Mouse (Mus musculus): Measurements from ENCODE around the gene Usp24. TPM values are rescaled to one million over a fixed set of nuclear protein-coding genes. Genes with fewer than 3 reads are reported as not detected.

Usp24 gene
- total and polyA plus RNA-seq, 3 experiments, result 13.0 to 25.7 (median 13.9) TPM

DNA sequence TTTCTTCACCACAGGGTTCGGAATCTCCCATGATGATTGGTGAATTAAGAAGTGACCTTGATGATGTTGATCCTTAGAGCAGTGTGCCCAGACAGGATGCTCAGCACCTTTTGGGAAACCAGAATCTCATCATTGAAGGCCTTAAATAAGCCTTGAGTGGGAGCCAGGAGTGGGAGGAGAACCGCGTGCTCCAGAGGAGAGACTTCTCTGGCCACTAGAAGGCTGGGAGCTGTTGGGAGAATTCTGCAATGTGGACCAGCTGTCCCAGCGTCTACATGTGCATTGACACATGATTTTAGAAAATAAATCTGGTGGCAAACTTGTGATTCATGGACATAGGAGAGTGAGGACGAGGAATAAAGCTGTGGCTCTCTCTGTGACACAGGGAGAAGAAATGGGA lies 122.8 kb downstream of the Usp24 start:
- Histone ChIP-seq H3K9ac (ENCODE audit: insufficient read depth, low read depth) (no peak overlapping the region), H3K9me3 (replicated peaks; ENCODE audit: low read length) (no peaks in the 10 kb centered on the region), H3K27ac (ENCODE audit: insufficient read depth, low read depth) (no peak overlapping the region), H3K79me2 (replicated peaks; ENCODE audit: control insufficient read depth, extremely low read depth, insufficient read depth, poor library complexity, severe bottlenecking) (no peaks in the 10 kb centered on the region), H3K4me2 (ENCODE audit: insufficient read depth, low read depth, poor library complexity, severe bottlenecking) (no peak overlapping the region), H3K36me3 (replicated peaks in 1 of 2; ENCODE audit: control insufficient read depth in 1 of 2, insufficient read depth in 1 of 2, low read length in 1 of 2) (peaks cover 42 to 92% of the 10 kb centered on the region in 2 experiments), H3K27me3 (replicated peaks) (no peaks in the 10 kb centered on the region), H3K4me3 (replicated peaks in 1 of 3; ENCODE audit: low read depth in 2 of 3, low read length in 2 of 3, poor library complexity in 1 of 3) (no peak overlapping the region), H3K4me1 (ENCODE audit: control insufficient read depth in 1 of 2, insufficient read depth in 2 of 2) (no peaks in the 10 kb centered on the region)
- no peak for DNase-seq (ENCODE audit: extremely low read depth)
- TF ChIP-seq IRF4 (IDR thresholded peaks at IDR 0.05; ENCODE audit: low read depth, low read length) (no peak), ZMIZ1 (IDR thresholded peaks at IDR 0.05; ENCODE audit: low read depth, low read length) (no peak), MYC (IDR thresholded peaks at IDR 0.05; ENCODE audit: low read depth, low read length) (no peak), BHLHE40 (IDR thresholded peaks at IDR 0.05; ENCODE audit: low read depth, low read length) (no peak), POLR2AphosphoS2 (IDR thresholded peaks at IDR 0.05; ENCODE audit: low read depth, low read length) (no peak), MAFK (IDR thresholded peaks at IDR 0.05; ENCODE audit: insufficient replicate concordance, low read length) (no peak)
- dilution Hi-C loops (cut with MboI; ENCODE audit: extremely low pct_ligation_motif_present, extremely low pct_unique_long_range_greater_than_20kb, low sequenced_read_pairs) (no loop called here), in situ Hi-C loops (cut with MboI; ENCODE audit: low pct_ligation_motif_present, low pct_unique_long_range_greater_than_20kb, low sequenced_read_pairs) (no loop called here)

DNA sequence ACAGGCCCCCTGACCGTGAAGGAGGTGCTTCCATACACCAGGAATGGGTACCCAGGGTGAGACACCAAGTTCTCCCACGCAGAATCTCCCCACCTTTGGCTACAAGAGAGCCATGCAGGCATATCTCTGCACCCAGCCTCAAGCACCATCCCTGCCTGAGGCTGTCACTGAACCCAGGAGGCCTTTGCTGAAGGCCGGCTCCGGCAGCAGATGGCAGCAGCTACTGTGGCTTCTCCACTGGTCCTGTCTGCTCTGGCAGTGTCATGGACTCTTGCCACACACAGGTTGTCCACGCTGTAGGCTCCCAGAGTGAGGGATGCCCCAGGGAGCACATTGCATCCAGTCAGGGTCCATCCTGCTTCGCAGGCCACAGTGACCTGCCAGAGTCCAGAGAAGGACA lies 127.2 kb downstream of the Usp24 start:
- Histone ChIP-seq H3K4me3 (replicated peaks in 1 of 3; ENCODE audit: low read depth in 2 of 3, low read length in 2 of 3, poor library complexity in 1 of 3) (no peak overlapping the region), H3K27ac (ENCODE audit: insufficient read depth, low read depth) (no peak overlapping the region), H3K36me3 (replicated peaks in 1 of 2; ENCODE audit: control insufficient read depth in 1 of 2, insufficient read depth in 1 of 2, low read length in 1 of 2) (peaks cover 18 to 56% of the 10 kb centered on the region in 2 experiments), H3K4me1 (ENCODE audit: control insufficient read depth in 1 of 2, insufficient read depth in 2 of 2) (no peaks in the 10 kb centered on the region), H3K9me3 (replicated peaks; ENCODE audit: low read length) (no peaks in the 10 kb centered on the region), H3K79me2 (replicated peaks; ENCODE audit: control insufficient read depth, extremely low read depth, insufficient read depth, poor library complexity, severe bottlenecking) (no peaks in the 10 kb centered on the region), H3K9ac (ENCODE audit: insufficient read depth, low read depth) (no peak overlapping the region), H3K27me3 (replicated peaks) (peaks cover 3% of the 10 kb centered on the region), H3K4me2 (ENCODE audit: insufficient read depth, low read depth, poor library complexity, severe bottlenecking) (no peak overlapping the region)
- TF ChIP-seq USF1 (IDR thresholded peaks at IDR 0.05; ENCODE audit: low read depth, low read length), result no peak
- TF ChIP-seq ZKSCAN1 (IDR thresholded peaks at IDR 0.05; ENCODE audit: borderline replicate concordance, low read depth, low read length), result no peak
- TF ChIP-seq IRF4 (IDR thresholded peaks at IDR 0.05; ENCODE audit: low read depth, low read length), result no peak
- TF ChIP-seq RCOR1 (conservative IDR thresholded peaks at IDR 0.05; ENCODE audit: low read depth, low read length), result no peak
- TF ChIP-seq HCFC1 (IDR thresholded peaks at IDR 0.05; ENCODE audit: low read depth, low read length), result no peak
- TF ChIP-seq NELFE (IDR thresholded peaks at IDR 0.05; ENCODE audit: low read depth, low read length), result no peak
- no peak for TF ChIP-seq JUN (IDR thresholded peaks at IDR 0.05; ENCODE audit: insufficient read depth, low read depth, low read length)
- TF ChIP-seq ZC3H11A (IDR thresholded peaks at IDR 0.05; ENCODE audit: low read depth, low read length), result no peak
- TF ChIP-seq GABPA (IDR thresholded peaks at IDR 0.05; ENCODE audit: insufficient replicate concordance, low read depth, low read length), result no peak
- TF ChIP-seq POLR2AphosphoS2 (IDR thresholded peaks at IDR 0.05; ENCODE audit: low read depth, low read length), result no peak
- TF ChIP-seq BHLHE40 (IDR thresholded peaks at IDR 0.05; ENCODE audit: low read depth, low read length), result no peak
- TF ChIP-seq NRF1 (IDR thresholded peaks at IDR 0.05; ENCODE audit: low read depth, low read length), result no peak
- no peak for TF ChIP-seq JUND (conservative IDR thresholded peaks at IDR 0.05; ENCODE audit: low read depth, low read length)
- no peak for TF ChIP-seq CHD1 (IDR thresholded peaks at IDR 0.05; ENCODE audit: low read depth, low read length)
- TF ChIP-seq TBP (conservative IDR thresholded peaks at IDR 0.05; ENCODE audit: low read depth, low read length), result no peak
- no peak for TF ChIP-seq E2F4 (IDR thresholded peaks at IDR 0.05; ENCODE audit: insufficient replicate concordance, low read depth, low read length)
- no peak for DNase-seq (ENCODE audit: extremely low read depth)
- dilution Hi-C loops (cut with MboI; ENCODE audit: extremely low pct_ligation_motif_present, extremely low pct_unique_long_range_greater_than_20kb, low sequenced_read_pairs), result no loop called here
- in situ Hi-C loops (cut with MboI; ENCODE audit: low pct_ligation_motif_present, low pct_unique_long_range_greater_than_20kb, low sequenced_read_pairs), result no loop called here
